Mouse (Mus musculus) cerebral cortex, adult 2 months (tissue): ENCODE results near the gene Rbfox1.

Source experiments
- WGBS: fragments of 180-500 bp; shearing (Covaris S2); methylation state at CpG from one replicate; pipeline ENCODE4 v1.1.7; 2018; 5-methylcytosine and 5-hydroxymethylcytosine counted together

Rbfox1 gene

GRCm38 (mm10) chr16:6719027-6719426 is 833.9 kb downstream of the Rbfox1 start:
- 56% methylated on average over 8 of the region's 8 CpGs for WGBS

GRCm38 (mm10) chr16:6732646-6733045 is 847.5 kb downstream of the Rbfox1 start:
- WGBS, result 62% methylated on average over 4 of the region's 4 CpGs

GRCm38 (mm10) chr16:6733427-6733826 is 848.3 kb downstream of the Rbfox1 start:
- WGBS, result 89% methylated on average over 3 of the region's 3 CpGs

- WGBS, result 40% methylated on average over 2 of the region's 2 CpGs
These were observed 851.4 kb downstream of the Rbfox1 start for GRCm38 (mm10) chr16:6736566-6736965.

GRCm38 (mm10) chr16:6736998-6737397 is 851.8 kb downstream of the Rbfox1 start:
- 57% methylated on average over 3 of the region's 3 CpGs for WGBS

GRCm38 (mm10) chr16:6746116-6746515 is 861.0 kb downstream of the Rbfox1 start:
- 49% methylated on average over 2 of the region's 2 CpGs for WGBS

- WGBS, result 63% methylated on average over 2 of the region's 2 CpGs
These were observed 865.3 kb downstream of the Rbfox1 start for GRCm38 (mm10) chr16:6750491-6750890.

- 39% methylated on average over 3 of the region's 3 CpGs for WGBS
These were observed 869.7 kb downstream of the Rbfox1 start for GRCm38 (mm10) chr16:6754847-6755246.

GRCm38 (mm10) chr16:6769495-6770237 is 884.5 kb downstream of the Rbfox1 start:
- WGBS, result 69% methylated on average over 14 of the region's 14 CpGs

- 87% methylated on average over 6 of the region's 6 CpGs for WGBS
These were observed 892.5 kb downstream of the Rbfox1 start for GRCm38 (mm10) chr16:6777506-6778185.

- WGBS, result 55% methylated on average over 5 of the region's 5 CpGs
These were observed 899.0 kb downstream of the Rbfox1 start for GRCm38 (mm10) chr16:6784144-6784543.

- 49% methylated on average over 4 of the region's 4 CpGs for WGBS
These were observed 899.9 kb downstream of the Rbfox1 start for GRCm38 (mm10) chr16:6785026-6785425.

GRCm38 (mm10) chr16:6791218-6791617 is 906.1 kb downstream of the Rbfox1 start:
- WGBS, result 20% methylated on average over 3 of the region's 3 CpGs

- 18% methylated on average over 9 of the region's 9 CpGs for WGBS
These were observed 906.5 kb downstream of the Rbfox1 start for GRCm38 (mm10) chr16:6791655-6792054.

- 66% methylated on average over 2 of the region's 2 CpGs for WGBS
These were observed 921.1 kb downstream of the Rbfox1 start for GRCm38 (mm10) chr16:6806246-6806645.

GRCm38 (mm10) chr16:6807835-6808234 is 922.7 kb downstream of the Rbfox1 start:
- WGBS, result 50% methylated on average over 2 of the region's 2 CpGs

- 62% methylated on average over 3 of the region's 3 CpGs for WGBS
These were observed 928.7 kb downstream of the Rbfox1 start for GRCm38 (mm10) chr16:6813871-6814270.

GRCm38 (mm10) chr16:6821741-6822140 is 936.6 kb downstream of the Rbfox1 start:
- WGBS, result 47% methylated on average over 1 of the region's 1 CpGs

GRCm38 (mm10) chr16:6829892-6830524 is 944.9 kb downstream of the Rbfox1 start:
- 90% methylated on average over 6 of the region's 6 CpGs for WGBS

- WGBS, result 67% methylated on average over 5 of the region's 5 CpGs
These were observed 949.9 kb downstream of the Rbfox1 start for GRCm38 (mm10) chr16:6835051-6835450.

- WGBS, result 32% methylated on average over 15 of the region's 15 CpGs
These were observed 954.3 kb downstream of the Rbfox1 start for GRCm38 (mm10) chr16:6839299-6839995.

- 52% methylated on average over 3 of the region's 3 CpGs for WGBS
These were observed 954.9 kb downstream of the Rbfox1 start for GRCm38 (mm10) chr16:6840007-6840406.
